Comparison of ENCODE assay signal across 23 mouse cellular contexts in the genomic region with DNA sequence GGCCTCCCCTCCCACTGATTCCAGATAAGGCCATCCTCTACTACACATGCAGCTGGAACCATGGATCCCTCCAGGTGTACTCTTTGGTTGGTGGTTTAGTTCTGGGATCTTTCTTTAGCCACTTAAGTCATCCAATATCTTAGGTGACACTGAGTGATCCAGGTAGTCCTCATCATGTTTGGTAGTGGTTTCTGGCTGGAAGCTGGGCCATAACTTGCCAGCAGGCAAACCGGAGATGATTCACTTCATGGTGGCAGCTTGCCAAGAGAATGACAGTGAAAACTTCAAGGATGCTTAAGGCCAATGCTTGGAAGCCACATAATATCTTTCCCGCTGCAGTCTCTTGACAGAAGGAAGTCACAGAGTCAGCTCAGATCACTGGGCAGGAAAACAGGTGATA. TPM values are rescaled to one million over a fixed set of nuclear protein-coding genes. Genes with fewer than 3 reads are reported as not detected.
DNase-seq lines count a peak whose midpoint lies in the region; ATAC-seq and TF ChIP-seq lines count a peak whose summit lies in the region.
"Had no signal": no experiment of that assay in that cellular context is flagged by ENCODE, and none has a peak within 500 bp of the region (broad histone marks: within the 10 kb centered on the region; RNA-seq: fewer than 3 reads in every experiment).

No protein-coding gene starts in this region.

- TF ChIP-seq CTCF in Patski (IDR thresholded peaks at IDR 0.05), result no peak
- TF ChIP-seq CTCF in intestine, postnatal 0 days (IDR thresholded peaks at IDR 0.05; ENCODE audit: low read depth), result no peak

- H3K9me3 ChIP-seq in heart, embryonic 12.5 days (replicated peaks), result peaks cover 7% of the 10 kb centered on the region; the same call in 1 of the 2 replicates
- H3K9me3 ChIP-seq in intestine, postnatal 0 days (ENCODE audit: control insufficient read depth), result no peaks in the 10 kb centered on the region
- no peaks in the 10 kb centered on the region; the same call in 1 of the 2 replicates for H3K9me3 ChIP-seq in midbrain, embryonic 11.5 days (ENCODE audit: control insufficient read depth, low read length)
- H3K9me3 ChIP-seq: forebrain, embryonic 12.5 days; heart, embryonic 13.5 days; limb, embryonic 10.5 days had no signal

- no peak overlapping the region for H3K4me2 ChIP-seq in heart, embryonic 12.5 days
- H3K4me2 ChIP-seq in intestine, postnatal 0 days (replicated peaks; ENCODE audit: low read depth), result no peak overlapping the region
- no peak overlapping the region for H3K4me2 ChIP-seq in midbrain, embryonic 11.5 days
- H3K4me2 ChIP-seq: forebrain, embryonic 12.5 days; heart, embryonic 13.5 days; liver, embryonic 11.5 days had no signal

- CTCF ChIA-PET in Patski (lab: Charles Lee), result interaction anchor here (0.8 kb wide), 1 partner anchor 52 kb away, joined by 3 read pairs; no protein-coding TSS in a partner anchor

- H3K36me3 ChIP-seq in heart, embryonic 12.5 days, result no peaks in the 10 kb centered on the region
- H3K36me3 ChIP-seq in intestine, postnatal 0 days (ENCODE audit: control insufficient read depth, insufficient read depth), result no peaks in the 10 kb centered on the region
- H3K36me3 ChIP-seq in midbrain, embryonic 11.5 days (ENCODE audit: control insufficient read depth, insufficient read depth, low read length), result no peaks in the 10 kb centered on the region
- H3K36me3 ChIP-seq: forebrain, embryonic 12.5 days; heart, embryonic 13.5 days; limb, embryonic 10.5 days; midbrain, embryonic 10.5 days had no signal

- H3K27ac ChIP-seq in heart, embryonic 12.5 days (ENCODE audit: poor library complexity, severe bottlenecking), result no peak overlapping the region
- H3K27ac ChIP-seq in intestine, postnatal 0 days (ENCODE audit: low read depth, low read length), result no peak overlapping the region
- no peak overlapping the region for H3K27ac ChIP-seq in midbrain, embryonic 11.5 days (ENCODE audit: low read depth, low read length)
- H3K27ac ChIP-seq: forebrain, embryonic 12.5 days; heart, embryonic 13.5 days; limb, embryonic 10.5 days; midbrain, embryonic 10.5 days; stomach, postnatal 0 days had no signal

- no peaks in the 10 kb centered on the region for H3K27me3 ChIP-seq in heart, embryonic 12.5 days (replicated peaks)
- H3K27me3 ChIP-seq in Patski, result no peaks in the 10 kb centered on the region
- H3K27me3 ChIP-seq in intestine, postnatal 0 days (replicated peaks; ENCODE audit: control insufficient read depth, insufficient read depth, low read length), result no peaks in the 10 kb centered on the region
- no peaks in the 10 kb centered on the region for H3K27me3 ChIP-seq in midbrain, embryonic 11.5 days (ENCODE audit: control insufficient read depth, insufficient read depth, low read length)
- H3K27me3 ChIP-seq: forebrain, embryonic 12.5 days; heart, embryonic 13.5 days had no signal

- no peak for ATAC-seq in heart, embryonic 12.5 days (ENCODE audit: insufficient number of reproducible peaks, low FRiP score)
- peak; percentile 80 for ATAC-seq in Patski
- ATAC-seq in activated CD4-positive, CD25-positive, alpha-beta regulatory T cell, adult 4 months, result no peak
- ATAC-seq in intestine, postnatal 0 days, result no peak
- ATAC-seq in midbrain, embryonic 11.5 days (ENCODE audit: low FRiP score), result no peak

- POLR2A ChIA-PET in Patski (lab: Charles Lee), result no interaction called here

- WGBS in heart, embryonic 12.5 days, result 45% methylated on average over 2 of the region's 2 CpGs
- WGBS in intestine, postnatal 0 days, result 48% methylated on average over 2 of the region's 2 CpGs
- WGBS in midbrain, embryonic 11.5 days, result 87% methylated on average over 2 of the region's 2 CpGs

- H3K9ac ChIP-seq in heart, embryonic 12.5 days, result no peak overlapping the region
- no peak overlapping the region for H3K9ac ChIP-seq in intestine, postnatal 0 days (ENCODE audit: low read depth, low read length)
- no peak overlapping the region for H3K9ac ChIP-seq in midbrain, embryonic 11.5 days (ENCODE audit: low read length)
- H3K9ac ChIP-seq: forebrain, embryonic 12.5 days; heart, embryonic 13.5 days had no signal

- DNase-seq in heart, adult 18-20 months, result peak; percentile 55 to 63
- DNase-seq in 3T3-L1 (ENCODE audit: low read depth, low spot score), result peak; percentile 78
- peak; percentile 73 for DNase-seq in Patski (ENCODE audit: low read depth, low spot score)
- DNase-seq in brain, adult 2 months (ENCODE audit: low read depth, low spot score), result peak; percentile 18
- DNase-seq in midbrain, embryonic 11.5 days (ENCODE audit: low spot score, missing footprints), result no peak
- DNase-seq: cerebellum, adult 11-12 months; cerebellum, postnatal 25 days; gastrocnemius, postnatal 36 days; lung, adult 2 months; lung, postnatal 36 days had no signal

- in situ Hi-C loops in Patski (cut with MboI; ENCODE audit: low pct_unique_long_range_greater_than_20kb), result loop anchor here (5.0 kb wide), 1 partner anchor 64 kb away; no protein-coding TSS in a partner anchor

- no peak overlapping the region for H3K4me3 ChIP-seq in heart, embryonic 12.5 days
- no peak overlapping the region for H3K4me3 ChIP-seq in intestine, postnatal 0 days (ENCODE audit: low read depth, low read length)
- no peak overlapping the region for H3K4me3 ChIP-seq in midbrain, embryonic 11.5 days (ENCODE audit: low read depth, low read length)
- H3K4me3 ChIP-seq: forebrain, embryonic 12.5 days; heart, embryonic 13.5 days; limb, embryonic 10.5 days; midbrain, embryonic 10.5 days had no signal

- H3K4me1 ChIP-seq in heart, embryonic 12.5 days (replicated peaks), result peaks cover 20% of the 10 kb centered on the region
- H3K4me1 ChIP-seq in intestine, postnatal 0 days (replicated peaks; ENCODE audit: control insufficient read depth, insufficient read depth, low read length), result no peaks in the 10 kb centered on the region
- no peaks in the 10 kb centered on the region for H3K4me1 ChIP-seq in midbrain, embryonic 11.5 days (ENCODE audit: control insufficient read depth, insufficient read depth, low read length)
- H3K4me1 ChIP-seq: forebrain, embryonic 12.5 days; midbrain, embryonic 10.5 days had no signal

RNA-seq across cellular contexts. Expression of a gene that starts 42.1 kb away (rescaled TPM):
- 10 to 100 TPM; 76.2 to 83.1 TPM for total RNA-seq in heart, adult 18-20 months (2021)
- 18.0 and 19.4 TPM in 2 replicates for polyA plus RNA-seq in heart, embryonic 12.5 days (2016; fragmentation: Nextera tagmentation; extraction: Ambion mirVana)
- 0.58 TPM for polyA plus RNA-seq in Patski (2021)
- polyA plus RNA-seq in activated CD4-positive, CD25-positive, alpha-beta regulatory T cell, adult 4 months (2017; shearing (Covaris generic)), result not detected
- 3.5 and 3.9 TPM in 2 replicates for polyA plus RNA-seq in intestine, postnatal 0 days (2015; fragmentation: Nextera tagmentation; extraction: Ambion mirVana)
- not detected in 2 replicates for polyA plus RNA-seq in midbrain, embryonic 11.5 days (2014; fragmentation: Nextera tagmentation; extraction: Ambion mirVana)
- total RNA-seq: gastrocnemius, postnatal 36 days; hematopoietic stem cell, adult 5-6 weeks; left cerebral cortex, adult 18-20 months had no signal
- polyA plus RNA-seq: C2C12; forebrain, embryonic 12.5 days; midbrain, embryonic 10.5 days; neural tube, embryonic 14.5 days had no signal
